Mouse (Mus musculus) layer of hippocampus, adult 2 months (tissue): Measurements from ENCODE around the gene Dlg2. TPM values are rescaled to one million over a fixed set of nuclear protein-coding genes. Genes with fewer than 3 reads are reported as not detected.

Experiments used
- DNase-seq, 2 experiments: peaks; one replicate each; pipeline ENCODE4 v3.0.0; 2022; ENCODE audit warnings: low spot score in 2 of 2
- H3K27ac ChIP-seq: fragments of 200-600 bp; 2 replicates; pipeline ENCODE4 v1.8.1; 2022
- H3K4me3 ChIP-seq: fragments of 200-600 bp; 2 replicates; pipeline ENCODE4 v1.8.1; 2022; ENCODE audit warnings: mild to moderate bottlenecking
- CTCF ChIP-seq: fragments of 200-600 bp; conservative IDR thresholded peaks from 2 replicates; pipeline ENCODE4 v1.8.1; 2022; ENCODE audit warnings: antibody characterized with exemption, mild to moderate bottlenecking, moderate library complexity
- total RNA-seq, 2 experiments: library from RNA; stranded (reverse); gene quantifications; 2 replicates each; pipeline ENCODE4 v1.2.3; 2021

The Dlg2 gene
- total RNA-seq, 2 experiments from 2014 or later, result 248 to 256 TPM

DNA sequence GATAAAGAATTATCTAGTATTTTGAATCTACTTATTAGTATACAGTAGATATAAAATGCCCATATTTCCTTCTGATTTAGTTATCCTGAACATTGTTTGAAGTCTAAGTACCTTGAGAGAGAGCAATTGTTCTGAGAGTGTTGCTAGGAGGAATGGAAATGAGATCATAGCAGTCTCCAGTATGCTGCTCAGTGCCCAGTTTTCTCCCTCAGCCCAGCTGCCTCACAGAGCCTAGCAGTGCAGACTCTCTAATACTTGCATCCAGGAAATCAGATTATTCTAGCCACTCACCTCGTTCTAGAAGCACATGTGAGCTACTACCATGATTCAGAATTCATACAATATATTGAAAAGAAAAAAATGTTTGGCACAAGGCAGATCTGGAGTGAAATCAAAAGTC lies 907.4 kb downstream of the Dlg2 start:
- no peak for TF ChIP-seq CTCF
- H3K27ac ChIP-seq, result peak overlapping the region; percentile 61
- H3K4me3 ChIP-seq, result no peak overlapping the region
- DNase-seq, result peak; percentile 24 to 38

DNA sequence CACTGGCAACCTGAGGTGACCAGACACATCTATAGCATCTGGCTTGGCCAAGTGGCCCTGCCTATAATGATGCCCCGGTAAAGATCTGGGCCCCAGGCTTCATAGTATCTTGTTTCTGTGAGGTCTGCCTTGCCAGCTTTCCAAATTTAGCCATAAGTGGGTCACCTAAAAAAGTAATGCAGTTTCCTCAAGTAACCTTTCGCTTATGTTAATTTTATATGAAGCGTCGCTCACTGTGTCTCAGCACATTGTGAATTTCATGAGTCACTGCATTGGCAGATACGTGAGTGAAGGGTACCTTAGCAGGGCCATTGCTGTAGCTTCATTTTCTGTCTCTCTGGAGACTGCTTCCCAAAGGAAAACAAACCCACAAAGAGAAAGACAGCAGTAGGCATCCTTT lies 912.8 kb downstream of the Dlg2 start:
- peak overlapping the region; percentile 3; the same call in 1 of the 2 replicates for H3K27ac ChIP-seq
- no peak overlapping the region for H3K4me3 ChIP-seq
- DNase-seq, result no peak
- TF ChIP-seq CTCF, result no peak

DNA sequence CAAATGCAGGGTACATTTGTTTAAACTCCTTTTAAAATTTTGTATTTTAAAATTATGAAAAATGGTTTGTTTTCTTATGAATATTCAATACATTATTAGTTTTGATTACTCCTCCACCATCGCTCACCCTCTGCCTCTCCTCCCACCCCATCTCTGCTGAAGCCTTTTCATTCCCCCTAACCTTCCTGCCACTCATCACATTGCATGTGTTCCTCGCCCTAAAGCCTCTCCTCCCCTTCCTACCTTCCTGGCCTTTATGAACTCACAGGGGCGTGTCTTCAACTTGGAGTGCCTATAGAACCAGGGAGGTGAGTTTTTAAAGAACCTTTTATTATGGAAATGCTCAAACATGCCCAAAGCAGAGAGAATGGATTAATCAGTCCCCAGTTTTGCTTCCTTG lies 921.4 kb downstream of the Dlg2 start:
- Histone ChIP-seq H3K4me3 (no peak overlapping the region), H3K27ac (no peak overlapping the region)
- no peak for TF ChIP-seq CTCF
- DNase-seq, result no peak

DNA sequence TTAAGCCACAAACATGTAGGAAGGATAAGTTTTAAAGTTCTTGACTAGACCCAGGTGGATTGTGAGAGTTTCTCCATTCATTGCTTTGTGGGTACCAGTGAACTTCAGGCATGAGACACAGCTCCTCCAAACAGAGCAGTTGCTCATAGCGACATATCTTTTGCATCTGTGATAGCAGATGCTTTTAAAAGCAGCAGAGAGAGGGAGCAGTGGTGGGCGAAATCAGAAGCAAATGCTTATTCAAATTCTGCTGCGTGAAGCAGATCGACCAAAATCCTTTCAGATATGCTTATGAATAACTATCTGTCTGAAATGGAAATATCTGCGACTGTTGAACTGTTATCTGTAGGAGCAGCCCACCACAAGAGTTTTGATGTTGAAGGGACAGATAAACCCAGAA lies 935.6 kb downstream of the Dlg2 start:
- H3K27ac ChIP-seq, result peak overlapping the region; percentile 86
- DNase-seq, result peak; percentile 61 to 87

DNA sequence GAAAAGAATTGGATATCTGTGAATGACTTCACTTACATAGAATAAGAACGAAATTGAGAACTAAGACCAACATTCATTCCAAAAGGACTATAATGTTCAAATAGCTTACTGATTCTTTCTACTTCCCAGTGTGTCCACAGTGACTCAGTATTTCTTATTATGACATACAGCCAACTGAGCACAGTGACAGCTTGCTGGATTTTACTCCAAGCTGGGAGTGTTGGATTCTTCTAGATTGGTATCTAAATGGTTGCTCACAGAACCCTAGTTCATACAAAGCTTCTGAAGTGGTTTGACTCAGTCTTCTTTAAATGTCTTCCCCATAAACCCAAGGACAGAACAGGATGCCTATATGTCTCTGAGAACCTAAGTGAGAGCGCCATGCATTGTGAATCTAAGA lies 937.7 kb downstream of the Dlg2 start:
- Histone ChIP-seq H3K27ac (peak overlapping the region; percentile 86), H3K4me3 (no peak overlapping the region)
- TF ChIP-seq CTCF, result no peak
- no peak for DNase-seq

More for the DNA sequence above, 935.6 kb downstream of the Dlg2 start:
- H3K4me3 ChIP-seq, result no peak overlapping the region
- TF ChIP-seq CTCF, result no peak

DNA sequence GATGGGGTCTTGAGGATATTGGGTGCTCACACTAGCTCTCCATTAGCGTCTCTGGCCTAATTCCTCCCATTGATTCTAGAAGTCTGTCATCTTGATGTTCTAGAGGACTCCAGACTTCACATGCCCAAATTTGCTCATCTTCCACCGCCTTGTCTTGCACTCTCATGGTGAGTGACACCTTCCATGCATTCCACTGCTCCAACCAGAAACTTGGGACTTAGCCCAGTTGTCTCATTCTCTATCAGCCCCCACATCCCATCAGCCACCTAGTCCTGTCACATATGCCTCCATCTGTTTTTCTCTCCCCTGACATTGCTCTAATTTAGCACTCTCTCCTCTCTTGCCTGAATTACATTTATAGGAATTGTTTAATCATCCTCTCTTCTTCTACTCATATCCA lies 938.3 kb downstream of the Dlg2 start:
- no peak for TF ChIP-seq CTCF
- DNase-seq, result peak; percentile 56 to 73
- Histone ChIP-seq H3K4me3 (no peak overlapping the region), H3K27ac (peak overlapping the region; percentile 86)

DNA sequence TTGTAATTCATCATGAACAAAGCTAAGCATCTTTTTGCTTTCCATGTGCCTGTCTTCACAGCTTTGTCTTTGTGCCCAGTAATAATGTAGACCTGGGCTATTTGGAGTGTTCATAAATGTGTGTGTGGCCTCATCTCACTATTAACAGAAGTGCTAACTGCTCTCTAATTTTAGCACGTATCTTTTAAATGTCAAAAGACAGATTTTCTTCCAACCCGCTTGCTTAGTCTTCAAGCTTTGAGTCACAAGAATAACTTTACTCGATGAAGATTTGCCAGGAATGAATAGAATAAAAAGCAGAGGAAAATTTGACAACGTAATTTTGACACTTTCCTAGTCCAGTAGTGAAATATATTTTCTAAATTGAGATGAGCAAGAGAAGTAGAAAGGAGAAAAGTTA lies 943.7 kb downstream of the Dlg2 start:
- H3K27ac ChIP-seq, result peak overlapping the region; percentile 68
- H3K4me3 ChIP-seq, result no peak overlapping the region
- no peak for TF ChIP-seq CTCF
- no peak for DNase-seq

DNA sequence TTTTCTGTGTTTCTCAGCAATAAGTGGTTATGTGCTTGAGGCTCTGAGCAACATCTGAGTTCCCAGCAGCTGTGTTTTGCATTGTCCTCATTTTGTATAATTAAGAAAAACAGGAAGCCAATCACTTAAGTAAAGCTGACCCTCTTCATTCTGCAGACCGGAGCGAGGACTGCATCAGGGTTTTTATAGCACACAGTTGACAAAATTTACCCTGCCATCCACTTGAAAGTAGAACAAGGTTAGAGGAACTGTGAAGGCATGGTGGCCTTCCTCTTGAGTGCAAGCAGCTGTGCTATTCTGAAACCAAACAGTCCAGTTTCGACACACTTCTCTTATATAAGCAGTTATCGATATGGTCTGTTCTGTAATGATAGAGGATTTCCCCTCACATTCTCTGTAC lies 947.3 kb downstream of the Dlg2 start:
- peak in 1 of 2 experiments; percentile 2 for DNase-seq
- Histone ChIP-seq H3K27ac (peak overlapping the region; percentile 59), H3K4me3 (no peak overlapping the region)
- no peak for TF ChIP-seq CTCF

DNA sequence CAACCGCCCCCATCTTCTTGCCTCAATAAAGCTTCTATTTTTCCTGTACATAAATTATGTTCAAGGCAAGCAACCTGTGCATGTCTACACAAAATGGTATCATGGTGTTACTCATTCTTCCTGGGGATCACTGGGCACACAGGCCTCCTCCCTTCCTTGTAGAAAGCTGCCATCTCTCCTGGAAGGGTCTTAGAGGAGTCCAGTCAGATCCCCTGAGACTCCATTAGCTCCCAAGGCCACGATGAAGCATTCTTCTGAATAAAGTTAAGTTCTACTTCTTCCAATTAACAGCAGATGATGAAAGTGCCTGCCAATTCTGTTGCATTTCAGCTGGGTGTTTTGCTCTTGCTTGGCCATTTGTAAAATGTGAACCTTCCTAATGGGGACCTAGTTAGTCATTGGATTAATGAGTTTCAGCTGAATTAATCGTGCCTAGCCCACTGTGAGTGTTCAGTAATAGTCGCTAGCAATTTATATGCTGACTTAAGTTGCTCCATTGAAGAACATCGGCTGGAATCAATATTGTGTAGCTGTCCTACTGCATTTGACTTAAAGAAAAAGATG lies 953.3 kb downstream of the Dlg2 start:
- no peak for DNase-seq
- peak overlapping the region; percentile 57 for H3K27ac ChIP-seq
- no peak for TF ChIP-seq CTCF
- no peak overlapping the region for H3K4me3 ChIP-seq

DNA sequence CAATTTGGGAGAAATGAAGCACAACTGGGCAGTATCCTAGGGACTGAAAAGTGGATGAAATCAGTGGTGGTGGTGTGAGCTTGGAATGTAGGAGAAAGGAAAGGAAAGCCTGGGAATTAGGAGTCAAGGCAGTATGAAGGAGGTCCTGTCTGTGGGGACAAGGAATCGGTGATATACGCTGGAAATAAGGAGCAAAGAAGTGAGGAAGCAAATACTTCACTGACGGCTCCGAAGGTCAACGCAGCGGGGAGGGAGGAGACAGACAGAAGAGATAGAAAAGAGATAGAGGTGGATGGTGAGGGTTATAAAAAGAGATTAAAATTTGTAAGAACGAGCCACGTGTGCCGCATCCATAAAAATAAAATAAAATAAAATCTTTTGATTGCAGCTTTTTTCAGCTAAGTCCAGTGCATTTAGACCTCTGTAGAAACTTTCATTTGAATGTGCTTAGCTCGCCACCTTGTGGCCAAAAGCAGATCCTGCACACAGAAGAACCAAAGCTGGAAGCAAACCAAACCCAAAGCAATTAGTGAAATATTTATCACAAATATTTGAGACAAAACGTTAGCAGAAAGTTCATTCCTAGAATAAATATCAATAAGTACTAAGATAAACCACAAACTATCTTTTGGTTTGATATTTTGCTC lies 955.2 kb downstream of the Dlg2 start:
- peak; percentile 98 for TF ChIP-seq CTCF
- Histone ChIP-seq H3K4me3 (no peak overlapping the region), H3K27ac (peak overlapping the region; percentile 70)
- DNase-seq, result peak in 1 of 2 experiments; percentile 71

DNA sequence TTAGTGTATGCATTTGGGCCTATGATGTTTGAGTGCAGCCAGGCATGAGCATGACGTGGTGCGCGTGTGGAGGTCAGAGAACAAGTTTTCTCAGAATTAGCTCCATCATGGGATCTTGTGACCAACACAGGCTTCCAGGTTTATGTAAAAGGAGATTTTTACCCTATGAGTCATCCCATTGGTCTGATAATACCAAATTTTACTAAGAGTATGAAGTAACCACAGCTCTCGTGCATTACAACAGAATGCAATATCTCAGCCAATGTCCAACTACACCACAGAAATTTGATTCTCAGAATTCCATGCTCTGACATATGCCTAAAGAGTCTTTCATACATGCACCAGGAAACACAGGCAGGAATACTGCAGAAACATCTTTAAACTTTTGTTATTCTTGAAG lies 956.1 kb downstream of the Dlg2 start:
- no peak overlapping the region for H3K4me3 ChIP-seq
- 0 out of 2 replicates have a peak overlapping the region, but pooled peaks have one; percentile 18 for H3K27ac ChIP-seq
- DNase-seq, result no peak
- TF ChIP-seq CTCF, result no peak

DNA sequence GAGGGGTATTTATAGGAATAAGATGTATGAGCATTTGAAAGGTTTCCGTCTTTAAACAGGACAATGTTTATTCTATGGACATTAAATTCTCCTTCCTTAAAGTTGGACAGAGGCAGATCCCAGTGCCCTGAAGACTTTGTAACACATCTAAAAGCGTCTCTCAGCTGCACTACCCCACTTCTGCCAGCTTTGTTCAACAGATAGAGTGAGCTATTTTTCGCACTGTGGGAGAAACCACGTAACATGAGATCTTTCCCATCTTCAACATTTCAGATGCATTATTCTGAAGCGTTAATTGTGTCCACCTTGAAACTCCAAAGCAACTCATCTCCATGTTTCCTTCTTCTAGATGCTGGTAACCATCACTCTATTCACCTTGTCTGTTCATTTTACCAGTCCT lies 958.3 kb downstream of the Dlg2 start:
- no peak for DNase-seq
- TF ChIP-seq CTCF, result peak; percentile 43
- Histone ChIP-seq H3K27ac (peak overlapping the region; percentile 50), H3K4me3 (no peak overlapping the region)

DNA sequence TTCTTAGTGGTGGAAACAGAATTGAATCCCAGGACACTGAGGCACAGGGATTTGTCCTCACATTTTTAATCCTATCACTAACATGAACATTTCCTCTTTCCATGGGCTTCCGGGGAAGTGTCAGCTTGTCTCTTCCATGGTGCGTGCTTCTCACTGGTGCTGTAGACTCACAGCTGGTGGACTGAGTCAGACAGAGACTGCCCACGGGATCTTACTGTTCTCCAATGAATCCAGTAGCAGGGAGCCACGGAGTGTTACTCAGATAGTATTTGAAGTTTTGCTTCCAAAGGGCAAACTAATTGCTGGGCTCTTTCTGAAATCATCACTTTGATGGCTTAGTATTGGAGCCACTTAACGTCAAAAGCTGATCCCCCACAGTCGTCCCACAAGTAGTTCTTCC lies 963.9 kb downstream of the Dlg2 start:
- peak; percentile 36 to 57 for DNase-seq
- Histone ChIP-seq H3K27ac (peak overlapping the region; percentile 21), H3K4me3 (no peak overlapping the region)
- TF ChIP-seq CTCF, result no peak

DNA sequence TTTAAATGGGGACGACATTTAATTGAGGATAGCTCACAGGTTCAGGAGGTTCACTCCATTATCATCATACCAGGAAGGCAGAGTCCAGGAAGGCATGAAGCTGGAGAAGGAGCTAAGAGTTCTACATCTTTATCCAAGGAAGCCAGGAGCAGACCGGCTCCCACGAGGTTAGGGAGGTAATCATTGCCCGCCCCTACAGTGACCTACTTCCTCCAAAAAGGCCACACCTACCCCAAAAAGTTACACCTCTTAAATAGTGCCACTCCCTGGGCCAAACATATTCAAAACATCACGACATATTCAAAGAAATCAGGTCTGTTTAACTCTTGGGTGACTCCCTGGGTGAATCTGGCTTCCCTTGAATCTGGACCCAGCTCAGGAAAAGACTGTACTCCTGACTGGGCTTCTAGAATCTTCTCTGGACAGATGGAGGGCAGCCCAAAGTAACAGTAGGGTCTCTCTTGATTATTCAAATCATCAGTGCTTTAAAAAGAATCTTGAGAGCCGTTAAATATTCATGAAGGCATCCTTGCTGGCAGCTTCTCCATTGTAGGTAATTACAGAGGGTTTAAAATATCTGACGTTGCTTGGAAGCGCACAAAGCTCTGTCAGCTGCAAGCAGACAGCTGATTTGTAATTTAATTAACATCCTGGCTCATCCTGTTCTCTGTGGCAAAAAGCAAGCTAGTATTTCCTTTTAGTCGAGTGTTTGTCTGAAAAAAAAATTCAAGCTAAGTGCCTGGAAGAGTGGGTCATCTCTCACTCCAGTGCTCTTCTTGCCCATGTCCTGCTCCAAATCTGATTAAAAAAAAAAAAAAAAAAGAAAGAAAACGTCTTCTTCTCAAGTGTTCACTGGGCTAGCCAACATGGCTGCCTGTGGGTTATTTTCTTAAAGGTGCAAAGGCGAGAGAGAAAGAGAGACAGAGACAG lies 966.2 kb downstream of the Dlg2 start:
- H3K27ac ChIP-seq, result peak overlapping the region; percentile 90
- DNase-seq, result peak in 1 of 2 experiments; percentile 77

More for the DNA sequence above, 966.2 kb downstream of the Dlg2 start:
- no peak for TF ChIP-seq CTCF
- H3K4me3 ChIP-seq, result no peak overlapping the region
